Mouse (Mus musculus) hindbrain, embryonic 16.5 days (tissue): ENCODE results near the gene Zfp644. TPM values are rescaled to one million over a fixed set of nuclear protein-coding genes. Genes with fewer than 3 reads are reported as not detected.
"Not testable (repeated sequence)": the region's sequence is repeated elsewhere in the genome, so short reads cannot be mapped to it uniquely, and the experiment has no call there.

Experiments
- ATAC-seq: fragments of 200-750 bp; cut with Nextera tagmentation; 2 replicates; pipeline ENCODE4 v1.8.0; 2017; ENCODE audit warnings: moderate TSS enrichment, moderate library complexity
- H3K27ac ChIP-seq: fragments of 300-500 bp; sonication (generic); 2 replicates; pipeline ENCODE4 v1.5.1; 2014; ENCODE audit warnings: low read depth, mild to moderate bottlenecking, control low read depth, low read length, moderate library complexity
- H3K27me3 ChIP-seq: fragments of 300-500 bp; sonication (generic); replicated peaks from 2 replicates; pipeline ENCODE4 v1.6.1; 2014; ENCODE audit warnings: low read length; ENCODE audit not compliant: control insufficient read depth, insufficient read depth
- H3K36me3 ChIP-seq: fragments of 300-500 bp; sonication (generic); 2 replicates; pipeline ENCODE4 v1.6.1; 2014; ENCODE audit warnings: mild to moderate bottlenecking, low read length, moderate library complexity, mixed read lengths; ENCODE audit not compliant: control insufficient read depth, insufficient read depth
- H3K4me1 ChIP-seq: fragments of 300-500 bp; sonication (generic); 2 replicates; pipeline ENCODE4 v1.6.1; 2014; ENCODE audit warnings: low read depth, low read length; ENCODE audit not compliant: control insufficient read depth, insufficient read depth
- H3K4me2 ChIP-seq: fragments of 300-500 bp; sonication (generic); 2 replicates; pipeline ENCODE4 v1.6.1; 2014; ENCODE audit warnings: mild to moderate bottlenecking, low read length, control low read depth, moderate library complexity
- H3K4me3 ChIP-seq: fragments of 300-500 bp; sonication (generic); 2 replicates; pipeline ENCODE4 v1.5.1; 2014; ENCODE audit warnings: mild to moderate bottlenecking, low read length, control low read depth, moderate library complexity
- H3K9ac ChIP-seq: fragments of 300-500 bp; sonication (generic); 2 replicates; pipeline ENCODE4 v1.6.1; 2014; ENCODE audit warnings: low read depth, mild to moderate bottlenecking, control low read depth, low read length, moderate library complexity
- H3K9me3 ChIP-seq: fragments of 300-500 bp; sonication (generic); 2 replicates; pipeline ENCODE4 v1.6.1; 2014; ENCODE audit warnings: mild to moderate bottlenecking, low read length, moderate library complexity; ENCODE audit not compliant: control insufficient read depth
- WGBS: fragments of 180-500 bp; shearing (Covaris S2); extraction: QIAGEN DNeasy Blood & Tissue Kit; methylation state at CpG from one replicate; pipeline ENCODE4 v1.1.7; 2014; 5-methylcytosine and 5-hydroxymethylcytosine counted together
- polyA plus RNA-seq: library from polyadenylated mRNA; unstranded; fragments of >200 nt; fragmentation: Nextera tagmentation; extraction: Ambion mirVana; gene quantifications from 2 replicates; pipeline ENCODE4 v1.2.1, GENCODE M21; 2015

The Zfp644 gene
- polyA plus RNA-seq, 1 experiment from 2014 or later = 55.5 TPM

GRCm38 (mm10) chr5:106706363-106706762 is 9.3 kb upstream of the Zfp644 start:
- Histone ChIP-seq H3K9me3 (no peaks in the 10 kb centered on the region; the same call in 1 of the 2 replicates), H3K4me3 (no peak overlapping the region), H3K9ac (no peak overlapping the region), H3K27me3 (no peaks in the 10 kb centered on the region), H3K27ac (no peak overlapping the region), H3K4me1 (no peaks in the 10 kb centered on the region), H3K4me2 (no peak overlapping the region), H3K36me3 (no peaks in the 10 kb centered on the region)
- no peak for ATAC-seq
- WGBS = 91% methylated on average over 3 of the region's 3 CpGs

GRCm38 (mm10) chr5:106705162-106705561 is 8.1 kb upstream of the Zfp644 start:
- ATAC-seq = no peak
- WGBS = 75% methylated on average over 5 of the region's 5 CpGs
- no peaks in the 10 kb centered on the region for H3K27me3 ChIP-seq
- no peak overlapping the region for H3K4me2 ChIP-seq
- no peak overlapping the region for H3K4me3 ChIP-seq
- no peak overlapping the region for H3K27ac ChIP-seq
- H3K9ac ChIP-seq = no peak overlapping the region
- no peaks in the 10 kb centered on the region; the same call in 1 of the 2 replicates for H3K9me3 ChIP-seq
- no peaks in the 10 kb centered on the region for H3K36me3 ChIP-seq
- no peaks in the 10 kb centered on the region for H3K4me1 ChIP-seq

GRCm38 (mm10) chr5:106695681-106696395 is 1.2 kb downstream of the Zfp644 start:
- peak overlapping the region; percentile 99 for H3K9ac ChIP-seq
- no peaks in the 10 kb centered on the region for H3K36me3 ChIP-seq
- peaks cover 20% of the 10 kb centered on the region for H3K4me1 ChIP-seq
- WGBS = under 1% methylated on average over 59 of the region's 63 CpGs
- H3K4me2 ChIP-seq = peak overlapping the region; percentile 92
- peak overlapping the region; percentile 99 for H3K27ac ChIP-seq
- no peaks in the 10 kb centered on the region for H3K9me3 ChIP-seq
- H3K4me3 ChIP-seq = peak overlapping the region; percentile 90
- ATAC-seq = peak; percentile 93
- H3K27me3 ChIP-seq = no peaks in the 10 kb centered on the region

- Histone ChIP-seq H3K36me3 (no peaks in the 10 kb centered on the region), H3K27me3 (no peaks in the 10 kb centered on the region), H3K4me3 (peak overlapping the region; percentile 90), H3K4me1 (peaks cover 20% of the 10 kb centered on the region), H3K9ac (peak overlapping the region; percentile 99), H3K9me3 (no peaks in the 10 kb centered on the region), H3K4me2 (peak overlapping the region; percentile 92), H3K27ac (peak overlapping the region; percentile 99; the same call in 1 of the 2 replicates)
- 37% methylated on average over 9 of the region's 9 CpGs for WGBS
- ATAC-seq = no peak
These were observed 1.9 kb downstream of the Zfp644 start for GRCm38 (mm10) chr5:106695141-106695540.

- H3K27me3 ChIP-seq = no peaks in the 10 kb centered on the region
- WGBS = 87% methylated on average over 1 of the region's 1 CpGs
- H3K4me3 ChIP-seq = no peak overlapping the region; the same call in 1 of the 2 replicates
- ATAC-seq = no peak
- H3K9me3 ChIP-seq = no peaks in the 10 kb centered on the region
- no peaks in the 10 kb centered on the region for H3K36me3 ChIP-seq
- H3K4me1 ChIP-seq = peaks cover 20% of the 10 kb centered on the region
- peak overlapping the region; percentile 92 for H3K4me2 ChIP-seq
- no peak overlapping the region for H3K27ac ChIP-seq
- H3K9ac ChIP-seq = no peak overlapping the region
These were observed 2.4 kb downstream of the Zfp644 start for GRCm38 (mm10) chr5:106694683-106695082.

GRCm38 (mm10) chr5:106693034-106693433 is 4.1 kb downstream of the Zfp644 start:
- no peaks in the 10 kb centered on the region for H3K9me3 ChIP-seq
- H3K9ac ChIP-seq = no peak overlapping the region
- no peak for ATAC-seq
- peaks cover 20% of the 10 kb centered on the region for H3K4me1 ChIP-seq
- H3K36me3 ChIP-seq = no peaks in the 10 kb centered on the region
- 92% methylated on average over 4 of the region's 4 CpGs for WGBS
- H3K27ac ChIP-seq = no peak overlapping the region
- H3K4me3 ChIP-seq = no peak overlapping the region
- no peaks in the 10 kb centered on the region for H3K27me3 ChIP-seq
- no peak overlapping the region for H3K4me2 ChIP-seq

- Histone ChIP-seq H3K27ac (no peak overlapping the region), H3K4me1 (no peaks in the 10 kb centered on the region), H3K4me2 (no peak overlapping the region), H3K36me3 (no peaks in the 10 kb centered on the region), H3K27me3 (no peaks in the 10 kb centered on the region), H3K9me3 (no peaks in the 10 kb centered on the region), H3K4me3 (no peak overlapping the region), H3K9ac (no peak overlapping the region)
- no peak for ATAC-seq
- 95% methylated on average over 6 of the region's 6 CpGs for WGBS
These were observed 16.2 kb downstream of the Zfp644 start for GRCm38 (mm10) chr5:106680636-106681458.

GRCm38 (mm10) chr5:106679659-106680058 is 17.4 kb downstream of the Zfp644 start:
- H3K4me1 ChIP-seq = no peaks in the 10 kb centered on the region
- no peaks in the 10 kb centered on the region for H3K36me3 ChIP-seq
- no peaks in the 10 kb centered on the region for H3K27me3 ChIP-seq
- 100% methylated on average over 1 of the region's 1 CpGs for WGBS
- no peak overlapping the region for H3K27ac ChIP-seq
- no peak overlapping the region for H3K4me2 ChIP-seq
- no peak for ATAC-seq
- no peak overlapping the region for H3K9ac ChIP-seq
- H3K9me3 ChIP-seq = no peaks in the 10 kb centered on the region
- H3K4me3 ChIP-seq = no peak overlapping the region

GRCm38 (mm10) chr5:106678823-106679222 is 18.3 kb downstream of the Zfp644 start:
- 48% methylated on average over 1 of the region's 1 CpGs for WGBS
- H3K9me3 ChIP-seq, ATAC-seq, H3K27me3 ChIP-seq, H3K27ac ChIP-seq, H3K4me1 ChIP-seq, H3K9ac ChIP-seq, H3K36me3 ChIP-seq, H3K4me2 ChIP-seq, H3K4me3 ChIP-seq: not testable (repeated sequence)
